Mouse (Mus musculus): ENCODE results near the gene Arvcf.

- TF ChIP-seq CTCF (IDR thresholded peaks at IDR 0.05; ENCODE audit: extremely low read depth, insufficient read depth, insufficient read length, insufficient replicate concordance) (no peak), POLR2A (IDR thresholded peaks at IDR 0.05; ENCODE audit: low read depth, low read length) (no peak)
Measured at GRCm38 (mm10) chr16:18379338-18380001, 31.5 kb downstream of the Arvcf start.
